Mouse (Mus musculus) lung, postnatal 10 days (tissue): ENCODE data around the gene Tctn3.
"Not testable (repeated sequence)": the region's sequence is repeated elsewhere in the genome, so short reads cannot be mapped to it uniquely, and the experiment has no call there.

Source experiments
- DNase-seq: peaks from one replicate; pipeline ENCODE4 v3.0.0; 2021

The Tctn3 gene

DNA sequence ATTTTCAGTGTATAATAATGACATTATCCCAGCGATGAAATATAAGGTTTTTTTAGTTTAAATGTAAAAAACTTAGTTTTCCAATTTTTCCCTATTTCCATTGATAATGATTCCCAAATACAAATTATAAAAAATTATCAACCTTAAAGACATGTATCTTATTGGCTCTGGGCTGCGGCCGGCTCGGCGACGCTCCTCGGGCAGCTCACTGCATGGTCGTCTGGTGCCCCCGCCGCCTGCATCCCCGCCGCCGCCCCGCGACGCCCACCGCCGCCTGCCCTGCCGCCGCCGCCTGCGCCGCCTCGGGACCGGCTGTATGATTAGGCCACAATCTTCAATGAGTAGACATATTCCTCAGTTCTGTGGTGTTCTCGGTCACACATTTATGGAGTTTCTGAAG, 9.6 kb upstream of the Tctn3 start:
- not testable (repeated sequence) for DNase-seq

DNA sequence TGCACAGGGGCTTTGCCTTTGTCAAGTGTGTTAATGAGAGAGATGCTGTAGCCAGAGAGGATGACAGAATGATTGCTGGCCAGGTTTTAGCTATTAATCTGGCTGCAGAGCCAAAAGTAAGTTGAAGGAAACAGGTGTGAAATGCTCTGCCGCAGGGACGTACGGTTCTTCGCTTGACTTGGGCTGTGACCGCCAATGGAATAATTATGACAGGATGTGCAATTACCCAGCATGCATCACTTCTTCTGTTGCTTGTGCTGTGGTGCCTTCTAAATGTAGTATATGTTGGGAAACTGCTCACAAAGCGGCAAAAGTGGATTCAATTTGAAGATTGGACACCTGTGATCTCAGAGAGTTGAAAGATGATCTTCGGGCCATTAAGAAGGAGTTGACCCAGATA, 4.0 kb upstream of the Tctn3 start:
- DNase-seq, result no peak

DNA sequence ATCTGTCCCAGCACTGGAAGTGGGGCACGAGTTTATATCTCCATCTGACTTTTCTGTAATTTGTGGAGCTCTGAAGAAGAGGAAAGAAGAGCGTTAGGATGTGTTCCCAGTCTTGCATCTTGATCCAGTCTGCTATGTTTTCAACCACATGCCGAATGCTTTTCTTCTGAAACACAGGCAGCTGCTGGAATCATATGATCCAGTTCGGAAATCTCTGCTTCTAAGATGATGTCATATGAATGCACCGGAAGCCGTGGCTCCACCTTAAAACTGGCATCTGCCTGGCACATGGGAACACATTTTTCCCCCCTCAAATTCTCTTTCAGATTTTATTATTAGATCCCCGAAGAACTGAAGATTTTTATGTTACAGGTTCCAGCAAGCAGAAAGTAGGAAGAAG, 2.8 kb upstream of the Tctn3 start:
- DNase-seq, result no peak

DNA sequence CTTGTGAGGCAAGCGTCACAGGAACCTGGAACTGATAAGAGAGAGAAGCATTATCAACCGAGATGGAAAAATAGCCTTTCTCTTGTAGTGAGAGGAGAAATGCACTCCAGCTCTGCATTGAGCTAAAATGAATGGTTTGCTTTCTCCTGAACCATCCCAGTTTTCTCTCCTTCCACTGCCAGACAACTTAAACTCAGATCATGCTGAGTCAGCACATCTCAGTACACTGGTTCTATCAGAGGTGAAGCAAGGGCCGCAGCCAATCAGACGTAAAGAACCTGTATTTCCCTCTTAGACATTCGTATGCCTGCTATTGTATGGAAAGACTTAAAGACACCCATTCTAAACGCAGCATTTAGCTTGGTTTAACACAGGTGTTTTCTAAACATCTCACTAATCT, 4.4 kb downstream of the Tctn3 start:
- no peak for DNase-seq

DNA sequence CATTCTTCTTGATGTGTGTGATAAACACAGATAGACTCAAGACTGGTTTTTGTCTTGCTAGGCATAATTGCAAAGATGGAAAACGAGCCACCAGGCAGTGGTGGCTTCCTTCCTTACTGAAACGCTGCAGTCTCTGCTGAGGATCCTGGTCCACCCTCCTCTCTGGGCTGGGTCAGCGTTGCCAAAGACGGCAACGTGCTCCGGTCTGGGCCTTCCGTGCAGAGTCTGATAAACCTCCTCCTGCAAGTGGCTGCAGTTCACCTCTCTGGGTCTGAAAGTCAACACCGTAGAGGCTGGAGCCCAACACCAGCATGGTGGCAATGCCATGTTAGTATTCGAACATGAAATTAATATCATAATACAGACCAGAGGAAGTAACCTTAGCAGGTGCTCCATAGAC, 6.8 kb downstream of the Tctn3 start:
- no peak for DNase-seq

DNA sequence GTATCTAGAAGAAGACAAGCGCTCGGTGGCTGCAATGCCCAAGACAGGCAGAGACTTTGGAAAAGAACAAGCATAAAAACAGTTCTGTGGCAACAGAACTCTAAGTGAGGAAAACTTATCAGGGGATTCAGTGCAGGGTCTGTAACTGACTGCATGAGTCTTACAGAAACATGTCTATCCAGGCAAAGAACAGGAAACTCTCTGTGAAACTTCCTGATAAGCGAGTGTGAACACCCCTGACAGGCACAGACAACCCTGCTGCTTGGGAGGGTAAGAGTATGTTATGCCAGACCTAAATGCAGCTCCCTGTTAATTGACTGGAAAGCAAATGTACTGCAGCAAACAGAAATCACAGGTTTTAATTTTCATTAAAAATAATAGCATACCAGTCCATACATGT, 10.2 kb downstream of the Tctn3 start:
- no peak for DNase-seq

DNA sequence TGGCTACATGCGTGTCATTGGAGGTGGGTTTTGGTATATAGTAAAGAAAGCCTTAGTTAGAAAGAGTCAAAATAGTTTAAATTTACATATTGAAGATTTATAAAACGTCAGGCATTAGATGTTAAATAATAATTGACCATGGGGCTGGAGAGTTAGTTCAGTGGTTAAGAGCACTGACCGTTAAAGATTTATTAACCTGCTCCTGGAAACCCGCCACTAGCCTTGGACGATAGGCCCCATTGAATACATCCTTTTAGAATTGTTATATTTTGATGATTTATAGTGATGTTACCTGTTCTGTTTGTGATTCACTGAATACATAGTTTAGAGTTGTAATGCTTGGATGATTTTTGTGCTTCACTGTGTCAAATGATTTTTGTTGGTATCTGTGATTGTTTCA, 11.2 kb downstream of the Tctn3 start:
- DNase-seq, result not testable (repeated sequence)

DNA sequence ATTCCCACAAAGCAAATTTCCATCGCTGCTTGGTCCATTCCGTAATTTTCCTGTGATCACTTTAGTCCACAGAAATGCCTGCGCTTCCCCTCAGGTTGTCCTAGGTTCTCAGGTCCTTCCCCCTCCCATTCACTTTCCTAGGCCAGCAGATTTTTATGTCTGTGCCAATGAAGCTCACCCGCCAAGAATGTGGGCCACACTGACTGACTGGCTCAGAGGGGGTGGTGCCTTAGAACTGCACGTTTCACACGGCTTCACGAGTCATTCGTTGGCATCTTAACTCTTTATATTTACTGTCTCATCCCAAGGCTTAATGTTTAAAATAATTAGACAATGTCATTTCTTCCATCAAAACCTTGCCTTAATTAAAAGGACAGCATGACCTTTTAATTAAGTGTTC, 16.2 kb downstream of the Tctn3 start:
- no peak for DNase-seq

DNA sequence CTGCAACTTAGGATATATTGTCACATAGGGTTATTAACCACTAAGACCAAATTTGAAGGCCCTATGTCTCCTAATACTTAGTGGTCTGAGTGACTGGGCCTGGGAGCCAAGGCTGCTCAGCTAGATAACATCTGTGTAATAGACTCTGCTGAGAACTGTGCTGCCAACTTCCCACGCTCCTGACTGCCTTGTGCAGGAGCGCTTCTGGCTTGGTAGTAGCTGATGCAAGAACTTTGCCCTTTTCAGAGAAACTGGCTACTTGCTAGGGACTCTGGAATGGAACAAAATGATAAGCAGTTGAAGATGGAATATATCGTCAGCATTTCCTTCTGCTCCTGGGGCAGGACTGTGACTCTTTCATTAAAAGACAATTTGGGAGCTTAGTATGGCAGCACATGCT, 16.8 kb downstream of the Tctn3 start:
- no peak for DNase-seq

DNA sequence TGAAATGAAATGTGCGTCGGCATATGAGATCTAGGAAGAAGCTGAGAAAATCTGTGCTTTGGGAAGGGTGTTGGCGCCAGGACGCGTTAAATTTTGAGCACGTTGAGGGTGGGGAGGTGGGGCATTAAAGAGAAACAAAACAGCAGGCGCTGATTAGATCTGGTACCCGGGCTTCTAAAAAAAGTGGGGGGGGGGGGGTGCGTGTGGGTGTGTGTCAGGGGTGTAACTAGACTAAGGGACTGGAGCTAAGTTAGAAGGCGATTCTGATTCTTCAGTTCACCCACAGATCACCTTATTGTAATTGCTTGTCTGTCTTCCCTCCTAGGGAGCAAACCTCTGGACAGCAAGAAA, 22.5 kb downstream of the Tctn3 start:
- DNase-seq, result no peak

DNA sequence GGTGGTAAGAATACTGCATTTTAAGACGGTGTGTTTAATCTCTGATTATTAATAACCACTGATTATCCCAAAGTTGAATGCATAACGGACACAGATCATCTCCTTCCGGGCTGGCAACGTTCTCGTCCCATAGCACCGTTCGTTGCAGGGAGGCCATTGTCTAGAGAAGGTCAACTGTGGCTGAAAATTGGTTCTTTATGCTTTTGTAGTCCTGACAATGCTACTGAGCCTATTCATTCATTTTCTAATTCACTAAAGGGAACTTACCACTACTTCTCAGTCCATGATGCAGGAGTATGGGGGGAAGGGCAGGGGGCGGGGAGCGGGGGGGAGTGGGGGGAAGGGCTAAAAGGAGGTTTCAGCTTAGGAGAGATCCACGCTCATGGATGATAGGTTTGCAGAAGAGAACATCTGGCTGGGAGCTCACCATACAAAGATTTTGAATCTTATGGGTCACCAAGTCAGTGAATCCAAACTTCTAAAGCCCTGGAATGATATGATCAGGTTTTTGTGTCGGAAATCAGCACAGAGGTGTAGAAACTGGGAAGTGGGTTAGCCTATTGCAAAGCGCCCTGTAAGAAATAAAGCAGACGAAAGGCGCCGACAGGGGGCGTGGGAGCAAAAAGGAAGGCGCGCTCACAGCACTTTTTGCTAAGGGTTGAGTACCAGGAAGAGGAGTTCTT, 23.0 kb downstream of the Tctn3 start:
- DNase-seq, result peak; percentile 95

DNA sequence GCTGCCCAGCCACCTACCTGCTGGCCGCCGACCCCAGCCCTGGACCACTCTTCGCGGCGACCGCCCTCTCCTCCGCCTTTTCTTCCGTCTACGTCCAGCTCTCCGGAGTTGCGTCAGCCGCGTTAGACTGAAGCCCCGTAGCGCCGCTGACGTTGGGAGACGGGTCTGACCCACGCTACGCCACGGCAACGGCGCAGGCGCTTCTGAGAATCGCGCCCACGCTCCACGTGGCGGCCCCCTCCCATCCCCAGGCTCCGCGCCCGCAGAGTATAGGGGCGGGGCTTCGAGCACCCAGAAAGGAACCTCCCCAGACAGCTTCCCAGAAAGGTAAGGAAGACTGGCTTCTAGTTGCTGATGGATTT, 23.8 kb downstream of the Tctn3 start, which contains the start of gene Aldh18a1:
Aldh18a1 (minus strand) TSS at position 171 of the 362 bp plus-strand sequence.
- peak; percentile 94 for DNase-seq

DNA sequence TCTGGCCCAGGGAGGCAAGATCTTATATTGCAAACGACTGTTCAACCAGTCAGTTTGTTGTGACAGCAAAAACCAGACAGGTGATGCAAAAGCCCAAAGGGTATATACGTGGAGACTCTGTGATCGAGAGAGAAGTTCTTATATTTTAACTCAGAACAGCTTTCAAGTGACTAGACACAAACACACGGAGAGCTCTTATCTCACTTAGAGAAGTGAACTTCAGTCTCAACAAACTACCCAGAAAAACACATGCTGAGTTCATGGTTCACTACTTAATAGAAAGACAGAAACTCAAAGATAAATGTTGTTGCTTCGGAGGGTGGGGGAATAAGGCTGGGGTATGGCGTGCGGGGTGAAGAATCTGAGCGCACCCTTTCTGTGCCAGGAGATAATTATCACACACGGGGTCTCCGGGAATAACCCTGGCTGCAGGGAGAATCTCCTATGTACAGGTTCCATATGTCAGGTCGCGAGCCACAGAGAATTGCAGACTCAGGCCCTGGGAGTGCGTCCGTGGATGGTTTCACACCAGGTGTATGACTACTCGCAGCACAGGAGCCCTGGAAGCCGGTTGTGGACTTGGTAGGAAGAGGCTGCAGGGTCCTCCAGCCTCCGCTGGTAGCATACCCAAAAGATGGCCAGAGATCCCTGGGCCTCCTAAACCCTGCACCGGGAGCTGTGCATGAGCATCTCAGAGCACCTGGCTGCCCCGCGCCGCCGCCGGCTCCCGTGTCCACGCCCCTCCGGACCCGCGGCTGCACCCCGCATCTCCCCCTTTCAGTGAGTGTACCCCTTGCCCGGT, 24.3 kb downstream of the Tctn3 start:
- no peak for DNase-seq

DNA sequence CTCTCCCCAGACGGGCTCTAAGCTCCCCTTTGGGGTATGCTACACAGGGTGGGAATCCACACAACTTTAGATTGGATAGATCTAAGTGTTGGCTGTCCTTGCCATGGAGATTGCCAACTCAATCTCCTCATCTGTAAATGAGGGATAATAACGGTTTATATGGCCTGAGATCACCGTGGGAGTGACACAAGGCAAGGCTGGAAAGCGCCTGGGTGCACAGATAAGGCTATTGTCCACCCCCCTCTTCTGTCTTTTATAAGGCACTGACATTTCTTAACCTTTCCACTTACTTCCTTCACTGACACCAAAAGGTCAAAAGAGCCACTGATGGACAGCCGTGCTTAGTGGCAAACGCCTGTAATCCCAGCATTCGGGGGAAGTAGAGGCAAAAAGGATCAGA, 25.1 kb downstream of the Tctn3 start:
- no peak for DNase-seq

DNA sequence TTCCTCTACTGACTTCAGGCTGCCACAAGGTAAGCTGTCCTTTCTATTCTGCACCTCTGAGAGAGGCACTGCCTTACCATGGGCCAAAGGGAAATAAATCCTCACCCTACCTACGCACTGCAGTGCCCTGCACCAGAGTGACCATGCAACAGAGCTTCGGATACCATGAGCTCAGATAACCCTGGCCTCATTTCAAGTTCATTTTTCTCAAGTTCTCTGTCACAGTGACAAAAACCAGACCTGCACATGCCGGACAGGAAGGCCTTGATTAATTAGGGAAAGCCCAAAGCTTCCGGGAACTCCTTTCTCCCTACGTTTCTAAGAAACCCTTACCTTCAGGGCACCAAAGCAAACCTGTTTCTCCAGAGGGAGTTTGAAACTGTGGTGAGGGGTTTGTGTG, 30.4 kb downstream of the Tctn3 start:
- no peak for DNase-seq

DNA sequence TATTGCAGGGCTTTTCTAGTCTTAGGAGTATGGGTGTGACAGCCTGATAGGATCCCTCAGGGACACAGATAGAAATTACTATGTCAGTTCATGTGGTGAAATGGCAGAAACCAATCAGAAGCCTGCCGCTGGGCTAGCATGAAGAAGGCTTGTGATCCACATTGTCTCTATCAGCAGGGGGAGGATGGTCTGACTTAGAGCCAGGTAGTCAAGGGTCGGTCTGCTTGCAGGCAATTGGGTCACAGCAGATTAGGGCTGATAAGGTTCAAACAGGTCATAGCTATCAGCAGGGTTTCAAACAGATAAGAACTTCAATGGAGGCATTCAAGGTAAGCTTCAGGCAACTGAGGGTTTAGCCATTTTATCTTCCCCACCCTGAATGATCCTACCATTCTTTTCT, 31.1 kb downstream of the Tctn3 start:
- no peak for DNase-seq

DNA sequence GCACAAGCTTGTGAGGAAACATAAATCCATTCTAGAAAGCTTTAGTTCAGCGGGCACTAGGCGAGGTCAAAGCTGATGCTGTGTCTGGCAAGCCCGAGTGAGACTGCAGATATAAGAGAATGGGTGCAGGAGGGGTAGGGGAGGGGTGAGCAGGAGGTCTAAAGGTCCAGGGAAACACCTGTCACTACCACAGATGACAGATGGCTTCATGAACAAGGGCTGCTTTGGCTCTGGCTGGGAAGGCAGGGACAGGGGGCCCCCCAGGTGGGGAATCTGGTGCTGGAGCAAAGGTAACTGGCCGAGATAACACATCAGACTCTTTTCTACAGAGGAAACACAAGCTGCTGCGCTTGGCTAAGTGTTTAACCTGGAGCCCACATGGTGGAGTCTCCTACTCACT, 36.6 kb downstream of the Tctn3 start:
- DNase-seq, result no peak

DNA sequence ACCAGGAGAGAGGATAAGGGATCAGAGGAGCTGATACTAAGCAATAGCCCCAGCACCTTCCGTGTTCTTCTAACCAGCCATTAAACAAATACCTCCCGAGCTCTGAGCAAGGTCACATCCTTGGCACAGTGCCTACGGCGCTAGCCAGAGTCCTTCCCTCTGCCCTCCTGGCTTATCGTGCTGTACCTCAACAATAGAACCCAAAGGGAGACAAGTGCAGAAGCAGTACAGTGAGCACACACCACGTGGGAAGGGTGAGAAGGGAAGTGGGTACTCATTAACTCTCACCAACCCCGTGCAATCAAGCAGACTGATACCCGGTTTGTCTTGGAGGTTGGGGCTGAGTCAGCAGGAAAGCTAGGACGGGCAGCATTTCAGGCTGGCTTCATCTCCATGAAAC, 41.3 kb downstream of the Tctn3 start:
- DNase-seq, result no peak

DNA sequence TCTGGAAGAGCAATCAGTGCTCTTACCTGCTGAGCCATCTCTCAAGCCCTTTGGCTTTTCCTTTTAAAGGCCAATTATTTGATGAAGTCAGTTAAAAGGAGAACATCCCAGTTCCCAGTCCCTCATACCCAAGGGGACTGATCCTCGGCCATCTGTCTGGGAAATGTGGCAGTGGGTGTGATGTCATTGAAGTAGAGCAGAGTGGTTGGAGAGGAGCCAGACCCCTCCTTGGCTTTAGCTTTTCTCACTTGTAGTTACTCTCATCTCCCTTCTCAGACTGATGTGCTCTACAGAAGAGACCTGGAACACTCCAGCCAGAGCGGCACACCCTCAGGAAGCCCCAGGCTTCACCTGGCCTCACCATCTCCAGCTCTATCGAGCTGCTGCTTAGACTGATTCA, 44.4 kb downstream of the Tctn3 start:
- no peak for DNase-seq

DNA sequence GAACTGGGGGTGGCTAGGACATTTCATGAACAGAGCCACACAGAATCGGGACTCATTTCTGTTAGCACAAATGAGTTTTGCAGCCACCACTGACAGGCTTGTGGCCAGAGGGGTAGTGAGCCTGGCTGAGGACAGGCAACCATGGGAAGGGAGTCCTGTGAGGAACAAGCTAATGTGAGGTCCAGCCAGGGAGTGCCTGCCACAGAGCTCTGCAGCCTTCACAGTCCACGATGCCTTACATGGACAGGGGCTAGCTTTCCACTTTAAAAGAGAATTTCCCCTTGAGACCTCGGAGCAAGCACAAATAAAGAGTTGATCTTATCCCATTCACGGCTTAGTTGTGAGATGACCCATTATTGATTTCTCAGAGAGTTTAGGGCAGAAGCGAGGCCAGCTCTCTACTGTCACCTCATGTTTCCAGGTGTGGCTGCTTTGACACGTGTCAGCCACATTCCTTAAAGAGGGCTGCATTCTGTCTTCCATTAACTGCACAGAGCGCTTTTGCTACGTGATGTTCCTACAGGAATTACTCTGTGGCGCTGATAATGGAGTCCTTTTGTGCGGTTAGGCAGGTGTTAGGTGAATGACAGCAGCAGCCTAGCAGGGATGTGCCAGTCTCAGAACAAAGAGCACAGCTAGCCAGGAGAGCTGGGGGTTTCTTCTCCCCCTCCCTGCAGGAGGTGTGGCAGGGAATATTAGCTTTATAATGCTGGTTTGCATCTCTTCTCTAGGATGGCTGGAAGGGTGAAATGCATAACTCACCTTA, 48.0 kb downstream of the Tctn3 start:
- DNase-seq, result no peak

DNA sequence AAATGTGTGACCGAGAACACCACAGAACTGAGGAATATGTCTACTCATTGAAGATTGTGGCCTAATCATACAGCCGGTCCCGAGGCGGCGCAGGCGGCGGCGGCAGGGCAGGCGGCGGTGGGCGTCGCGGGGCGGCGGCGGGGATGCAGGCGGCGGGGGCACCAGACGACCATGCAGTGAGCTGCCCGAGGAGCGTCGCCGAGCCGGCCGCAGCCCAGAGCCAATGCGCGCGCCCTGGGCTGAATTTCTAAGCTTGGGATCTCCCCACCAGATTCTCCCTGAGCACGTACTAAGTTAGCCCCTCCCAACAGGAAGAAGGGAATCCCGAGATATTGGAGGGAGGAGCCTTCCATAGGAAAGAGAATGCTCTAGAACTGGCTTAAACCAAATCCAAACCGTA, 50.5 kb downstream of the Tctn3 start:
- DNase-seq, result not testable (repeated sequence)

DNA sequence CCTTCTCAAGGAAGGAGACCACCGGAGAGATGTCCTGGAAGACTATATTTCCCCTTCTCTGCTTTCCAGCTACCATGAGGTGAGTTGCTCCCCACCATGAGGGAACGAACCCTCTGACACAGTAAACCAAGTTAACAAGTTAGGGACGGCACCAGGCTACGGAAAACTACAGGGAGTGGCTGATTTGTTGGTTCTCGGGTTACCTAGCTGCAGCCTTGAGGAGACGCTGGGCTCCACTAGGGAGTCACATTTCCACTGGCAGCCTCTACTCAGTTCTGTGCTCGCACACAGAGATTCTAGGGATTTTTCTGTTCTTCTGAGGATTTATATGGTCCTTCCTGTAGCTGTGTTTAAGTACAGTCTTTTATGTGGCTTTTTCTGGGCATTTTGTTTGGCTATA, 56.0 kb downstream of the Tctn3 start:
- DNase-seq, result no peak

DNA sequence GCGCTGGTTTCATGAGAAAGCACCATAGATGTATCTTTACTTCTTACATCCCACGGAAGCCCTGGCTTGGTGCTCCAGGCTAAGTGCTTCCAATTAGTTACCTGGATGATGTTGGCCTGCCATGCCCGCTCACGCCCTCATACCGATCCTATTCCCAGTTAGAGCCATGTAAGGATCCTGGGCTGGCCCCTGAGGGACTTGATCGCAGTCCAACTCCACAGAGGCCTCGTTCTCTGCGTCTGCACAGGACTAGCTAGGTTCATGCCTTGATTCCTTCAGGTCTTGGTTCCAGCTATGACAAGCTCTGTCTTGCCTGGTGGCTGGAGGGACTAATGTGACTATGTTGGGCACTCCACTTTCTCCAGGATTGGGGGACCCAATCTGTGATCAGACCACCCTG, 56.9 kb downstream of the Tctn3 start:
- DNase-seq, result no peak

DNA sequence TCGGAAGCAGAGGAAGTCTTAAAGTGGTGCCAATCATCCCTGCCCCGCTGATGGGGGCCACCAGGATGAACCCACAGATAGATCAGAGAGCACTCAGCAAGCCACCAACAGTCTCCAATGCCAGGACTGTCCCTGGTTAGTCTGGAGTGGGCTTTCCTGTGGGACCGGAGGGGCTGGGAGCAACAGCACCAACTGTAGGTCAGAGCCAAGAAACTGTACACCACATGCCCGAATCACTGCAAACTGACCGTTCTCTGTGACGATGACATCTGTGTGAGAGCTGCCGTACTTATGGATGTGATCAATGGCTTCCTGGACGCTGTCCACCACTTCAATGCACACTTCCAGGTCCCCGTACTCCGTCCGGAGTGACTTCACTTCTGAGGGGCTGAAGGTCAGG, 57.7 kb downstream of the Tctn3 start:
- DNase-seq, result no peak
